Mouse (Mus musculus): ENCODE measurements around the gene Lce1m. TPM values are rescaled to one million over a fixed set of nuclear protein-coding genes. Genes with fewer than 3 reads are reported as not detected.
"Not testable (repeated sequence)": the region's sequence is repeated elsewhere in the genome, so short reads cannot be mapped to it uniquely, and the experiment has no call there.

The Lce1m gene
- not detected in 2 replicates for polyA plus RNA-seq (2015; fragmentation: Nextera tagmentation; extraction: Ambion mirVana)

DNA sequence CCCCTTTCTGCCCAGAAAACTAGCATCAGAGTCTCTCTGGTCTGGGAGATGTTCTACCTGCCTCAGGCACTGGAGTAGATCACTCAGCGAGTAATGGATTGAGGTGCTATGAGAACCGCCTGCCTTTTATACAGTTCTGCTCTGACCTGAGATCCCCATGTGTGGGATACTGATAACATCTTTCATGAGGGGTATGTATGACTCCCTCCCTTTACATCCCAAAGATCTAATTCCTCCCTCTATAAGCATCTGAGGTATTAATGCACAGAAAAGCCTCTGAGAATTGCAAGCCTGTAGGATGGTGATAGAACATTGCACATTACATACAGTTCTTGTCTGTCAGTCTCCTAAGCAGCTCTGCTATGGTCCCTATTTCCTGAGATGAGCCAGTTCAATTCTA lies at the start of gene Lce1m:
Gene Lce1m, minus strand, starts transcription at position 101 of the 400 bp plus-strand sequence.
- H3K4me3 ChIP-seq (ENCODE audit: low read length) = no peak within 1 kb of the TSS
- no peaks in the 10 kb centered on the region for H3K9me3 ChIP-seq (ENCODE audit: low read length)
- WGBS = 94% methylated on average over 2 of the region's 2 CpGs
- H3K27me3 ChIP-seq (ENCODE audit: insufficient read depth, low read length) = no peaks in the 10 kb centered on the region
- 0 out of 2 replicates have a peak, but pooled peaks cover 3% of the 10 kb centered on the region for H3K4me1 ChIP-seq (ENCODE audit: insufficient read depth, low read length)
- H3K36me3 ChIP-seq (ENCODE audit: insufficient read depth, low read length) = no peaks in the 10 kb centered on the region
- ATAC-seq (ENCODE audit: low FRiP score, low TSS enrichment) = no peak
- no peak within 1 kb of the TSS for H3K9ac ChIP-seq (replicated peaks; ENCODE audit: low read length)
- no peak within 1 kb of the TSS for H3K27ac ChIP-seq (ENCODE audit: low read length)
- no peak within 1 kb of the TSS for H3K4me2 ChIP-seq (replicated peaks; ENCODE audit: low read depth, low read length)

DNA sequence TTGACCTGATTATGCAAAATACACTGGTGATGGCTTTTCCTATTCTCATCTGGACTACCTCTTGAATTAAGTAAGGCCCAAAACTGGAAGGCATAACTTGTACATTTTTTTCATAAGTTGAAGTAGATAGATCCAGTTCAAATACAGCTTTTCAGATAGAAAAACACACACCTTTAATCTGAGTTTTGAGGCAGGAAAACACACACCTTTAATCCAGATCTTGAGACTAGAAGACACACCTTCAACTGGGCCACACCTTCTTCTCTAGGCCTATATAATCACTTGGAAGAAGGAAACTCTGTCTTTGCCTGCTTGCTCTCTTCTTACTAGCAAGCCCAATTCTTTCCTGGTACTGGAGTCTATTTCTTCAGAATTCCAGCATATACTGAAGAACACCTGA lies 49.7 kb upstream of the Lce1m start, which contains the start of gene Gm4858:
Gene Gm4858, plus strand, starts transcription at position 301 of the 400 bp plus-strand sequence.
- not testable (repeated sequence) for H3K27ac ChIP-seq (ENCODE audit: low read length)

DNA sequence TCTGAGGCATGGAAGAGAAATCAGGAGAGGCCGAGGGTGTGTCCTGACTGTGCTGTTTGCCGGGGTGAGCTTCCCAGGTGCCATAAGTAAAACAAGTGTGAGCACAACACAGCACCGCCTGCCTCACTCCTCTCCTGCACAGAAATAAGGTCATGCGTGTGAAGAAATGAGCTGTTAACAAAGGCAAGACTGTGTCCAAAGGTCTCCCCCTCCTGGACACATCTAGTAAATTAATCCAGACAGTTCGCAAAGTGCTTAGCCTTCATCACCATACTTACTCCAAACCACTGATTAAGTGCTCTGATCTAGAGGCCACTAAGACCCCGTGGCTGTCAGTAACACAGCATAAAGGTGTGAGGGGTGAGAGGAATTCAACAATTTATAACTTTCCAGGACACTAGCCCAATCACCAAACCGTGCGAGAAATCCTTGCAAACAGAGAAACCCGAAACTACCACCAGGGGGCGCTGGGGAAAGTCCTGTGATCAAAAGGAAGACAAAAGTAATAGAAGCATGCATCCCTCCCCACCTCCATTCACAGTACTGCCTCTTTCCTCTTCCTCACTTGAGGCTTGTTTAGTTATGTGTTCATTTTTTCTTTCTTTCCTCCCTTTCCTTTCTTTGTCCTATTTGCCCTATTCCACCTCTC lies 34.1 kb upstream of the Lce1m start:
- Histone ChIP-seq H3K9me3 (ENCODE audit: low read length) (no peaks in the 10 kb centered on the region), H3K4me2 (replicated peaks; ENCODE audit: low read depth, low read length) (no peak overlapping the region), H3K9ac (replicated peaks; ENCODE audit: low read length) (no peak overlapping the region), H3K4me1 (ENCODE audit: insufficient read depth, low read length) (no peaks in the 10 kb centered on the region), H3K4me3 (ENCODE audit: low read length) (no peak overlapping the region), H3K27ac (ENCODE audit: low read length) (no peak overlapping the region), H3K36me3 (ENCODE audit: insufficient read depth, low read length) (no peaks in the 10 kb centered on the region), H3K27me3 (ENCODE audit: insufficient read depth, low read length) (no peaks in the 10 kb centered on the region)
- WGBS = 56% methylated on average over 10 of the region's 10 CpGs
- ATAC-seq (ENCODE audit: low FRiP score, low TSS enrichment) = peak; percentile 49; the same call in 1 of the 2 replicates

More for the DNA sequence above, 49.7 kb upstream of the Lce1m start, which contains the start of gene Gm4858:
- H3K27me3 ChIP-seq (ENCODE audit: insufficient read depth, low read length); H3K4me1 ChIP-seq (ENCODE audit: insufficient read depth, low read length); H3K4me3 ChIP-seq (ENCODE audit: low read length); H3K9me3 ChIP-seq (ENCODE audit: low read length); H3K36me3 ChIP-seq (ENCODE audit: insufficient read depth, low read length); H3K9ac ChIP-seq (replicated peaks; ENCODE audit: low read length); ATAC-seq (ENCODE audit: low FRiP score, low TSS enrichment); H3K4me2 ChIP-seq (replicated peaks; ENCODE audit: low read depth, low read length): not testable (repeated sequence)

GRCm38 (mm10) chr3:93050182-93050581 lies 31.3 kb upstream of the Lce1m start:
- Histone ChIP-seq H3K4me3 (ENCODE audit: low read length) (no peak overlapping the region), H3K36me3 (ENCODE audit: insufficient read depth, low read length) (no peaks in the 10 kb centered on the region), H3K9ac (replicated peaks; ENCODE audit: low read length) (no peak overlapping the region), H3K27ac (ENCODE audit: low read length) (no peak overlapping the region), H3K9me3 (ENCODE audit: low read length) (no peaks in the 10 kb centered on the region), H3K27me3 (ENCODE audit: insufficient read depth, low read length) (no peaks in the 10 kb centered on the region), H3K4me1 (ENCODE audit: insufficient read depth, low read length) (no peaks in the 10 kb centered on the region), H3K4me2 (replicated peaks; ENCODE audit: low read depth, low read length) (no peak overlapping the region)
- no peak for ATAC-seq (ENCODE audit: low FRiP score, low TSS enrichment)
- 83% methylated on average over 1 of the region's 1 CpGs for WGBS

- Histone ChIP-seq H3K27ac (ENCODE audit: low read length) (no peak overlapping the region), H3K27me3 (ENCODE audit: insufficient read depth, low read length) (no peaks in the 10 kb centered on the region), H3K9ac (replicated peaks; ENCODE audit: low read length) (no peak overlapping the region), H3K4me1 (ENCODE audit: insufficient read depth, low read length) (no peaks in the 10 kb centered on the region), H3K4me3 (ENCODE audit: low read length) (no peak overlapping the region), H3K9me3 (ENCODE audit: low read length) (no peaks in the 10 kb centered on the region), H3K36me3 (ENCODE audit: insufficient read depth, low read length) (no peaks in the 10 kb centered on the region), H3K4me2 (replicated peaks; ENCODE audit: low read depth, low read length) (no peak overlapping the region)
- peak; percentile 69 for ATAC-seq (ENCODE audit: low FRiP score, low TSS enrichment)
- 53% methylated on average over 5 of the region's 5 CpGs for WGBS
Observed at GRCm38 (mm10) chr3:93031450-93031849, 12.6 kb upstream of the Lce1m start.

- H3K27ac ChIP-seq (ENCODE audit: low read length) = no peak overlapping the region
- H3K4me1 ChIP-seq (ENCODE audit: insufficient read depth, low read length) = no peaks in the 10 kb centered on the region
- H3K9me3 ChIP-seq (ENCODE audit: low read length) = no peaks in the 10 kb centered on the region
- no peak overlapping the region for H3K4me2 ChIP-seq (replicated peaks; ENCODE audit: low read depth, low read length)
- WGBS = 65% methylated on average over 2 of the region's 2 CpGs
- no peaks in the 10 kb centered on the region for H3K36me3 ChIP-seq (ENCODE audit: insufficient read depth, low read length)
- no peaks in the 10 kb centered on the region for H3K27me3 ChIP-seq (ENCODE audit: insufficient read depth, low read length)
- H3K4me3 ChIP-seq (ENCODE audit: low read length) = no peak overlapping the region
- no peak overlapping the region for H3K9ac ChIP-seq (replicated peaks; ENCODE audit: low read length)
- ATAC-seq (ENCODE audit: low FRiP score, low TSS enrichment) = no peak
Observed at GRCm38 (mm10) chr3:93025486-93025885, 6.6 kb upstream of the Lce1m start.

- Histone ChIP-seq H3K4me2 (replicated peaks; ENCODE audit: low read depth, low read length) (no peak overlapping the region), H3K9me3 (ENCODE audit: low read length) (no peaks in the 10 kb centered on the region), H3K27me3 (ENCODE audit: insufficient read depth, low read length) (no peaks in the 10 kb centered on the region), H3K4me3 (ENCODE audit: low read length) (no peak overlapping the region), H3K36me3 (ENCODE audit: insufficient read depth, low read length) (no peaks in the 10 kb centered on the region), H3K4me1 (ENCODE audit: insufficient read depth, low read length) (no peaks in the 10 kb centered on the region), H3K27ac (ENCODE audit: low read length) (no peak overlapping the region), H3K9ac (replicated peaks; ENCODE audit: low read length) (no peak overlapping the region)
- peak; percentile 87 for ATAC-seq (ENCODE audit: low FRiP score, low TSS enrichment)
- WGBS = 55% methylated on average over 3 of the region's 3 CpGs
Observed at GRCm38 (mm10) chr3:93023411-93024184, 4.7 kb upstream of the Lce1m start.

GRCm38 (mm10) chr3:93021171-93021570 lies 2.3 kb upstream of the Lce1m start:
- Histone ChIP-seq H3K9me3 (ENCODE audit: low read length) (no peaks in the 10 kb centered on the region), H3K4me2 (replicated peaks; ENCODE audit: low read depth, low read length) (no peak overlapping the region), H3K27ac (ENCODE audit: low read length) (no peak overlapping the region), H3K9ac (replicated peaks; ENCODE audit: low read length) (no peak overlapping the region), H3K4me1 (ENCODE audit: insufficient read depth, low read length) (no peaks in the 10 kb centered on the region), H3K4me3 (ENCODE audit: low read length) (no peak overlapping the region), H3K36me3 (ENCODE audit: insufficient read depth, low read length) (no peaks in the 10 kb centered on the region), H3K27me3 (ENCODE audit: insufficient read depth, low read length) (no peaks in the 10 kb centered on the region)
- 94% methylated on average over 1 of the region's 1 CpGs for WGBS
- no peak for ATAC-seq (ENCODE audit: low FRiP score, low TSS enrichment)

DNA sequence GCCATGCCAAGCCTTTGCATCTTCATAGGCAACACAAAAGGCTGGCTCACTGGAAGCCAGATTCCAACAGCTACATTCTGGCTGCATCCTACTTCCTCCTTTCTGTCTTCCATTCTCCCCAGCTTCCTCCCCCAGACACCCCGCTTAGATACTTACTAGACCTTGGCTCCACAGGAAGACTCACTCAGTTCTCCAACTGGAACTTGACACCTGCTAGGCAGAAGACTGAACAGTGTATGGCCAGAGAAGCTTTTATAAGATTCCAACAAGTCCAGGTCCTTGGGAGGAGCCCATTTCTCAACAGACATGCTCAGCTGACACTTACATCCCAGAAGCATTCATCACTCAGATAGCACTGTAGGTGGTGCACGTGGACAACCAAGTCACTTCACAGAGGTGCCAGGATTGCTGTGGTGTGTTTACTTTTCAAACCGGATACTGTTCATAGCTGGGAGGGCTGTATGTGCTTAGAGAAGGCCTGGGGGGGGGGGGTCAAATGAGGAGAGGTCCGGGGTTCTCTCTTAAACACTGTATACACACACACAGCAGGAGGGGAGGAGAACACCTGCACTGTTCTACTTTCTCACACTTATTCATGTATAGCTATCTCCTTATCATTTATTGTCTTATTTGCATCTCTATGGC lies 3.3 kb downstream of the Lce1m start, which contains the start of gene Crct1:
Gene Crct1, minus strand, starts transcription at position 228 of the 645 bp plus-strand sequence.
- peak within 1 kb of the TSS; percentile 41 for H3K27ac ChIP-seq (ENCODE audit: low read length)
- ATAC-seq (ENCODE audit: low FRiP score, low TSS enrichment) = peak; percentile 56
- WGBS = 29% methylated on average over 4 of the region's 4 CpGs

More for the DNA sequence above, 3.3 kb downstream of the Lce1m start, which contains the start of gene Crct1:
- Histone ChIP-seq H3K9me3 (ENCODE audit: low read length) (no peaks in the 10 kb centered on the region), H3K9ac (replicated peaks; ENCODE audit: low read length) (peak within 1 kb of the TSS; percentile 33), H3K27me3 (ENCODE audit: insufficient read depth, low read length) (no peaks in the 10 kb centered on the region), H3K4me2 (replicated peaks; ENCODE audit: low read depth, low read length) (peak within 1 kb of the TSS; percentile 76), H3K36me3 (ENCODE audit: insufficient read depth, low read length) (no peaks in the 10 kb centered on the region), H3K4me3 (ENCODE audit: low read length) (peak within 1 kb of the TSS; percentile 48), H3K4me1 (ENCODE audit: insufficient read depth, low read length) (0 out of 2 replicates have a peak, but pooled peaks cover 3% of the 10 kb centered on the region)
